Mouse (Mus musculus) T-cell, adult 2 months (primary cell): ENCODE measurements at regions not wholly inside any gene's neighbourhood (a gene's known extent, or its start where the extent isn't known, plus 50 kb on each side); places are given as distances from the start of the nearest gene placed in this dataset.
"Not testable (repeated sequence)": the region's sequence is repeated elsewhere in the genome, so short reads cannot be mapped to it uniquely, and the experiment has no call there.

Source experiments
- DNase-seq: peaks from one replicate; pipeline ENCODE4 v3.0.0; 2022; ENCODE audit warnings: low spot score

- DNase-seq = no peak
Measured at GRCm38 (mm10) chr5:132959901-132960300, 416.8 kb upstream of the Auts2 start.

- DNase-seq = no peak
Measured at GRCm38 (mm10) chr5:132956184-132956583, 413.0 kb upstream of the Auts2 start.

GRCm38 (mm10) chr5:132955051-132955450 is 411.9 kb upstream of the Auts2 start:
- no peak for DNase-seq

- no peak for DNase-seq
Measured at GRCm38 (mm10) chr5:132933439-132933980, 390.4 kb upstream of the Auts2 start.

GRCm38 (mm10) chr5:132929955-132930354 is 386.8 kb upstream of the Auts2 start:
- DNase-seq = not testable (repeated sequence)

GRCm38 (mm10) chr5:132923365-132923764 is 380.2 kb upstream of the Auts2 start:
- DNase-seq = no peak

GRCm38 (mm10) chr5:132909056-132909455 is 365.9 kb upstream of the Auts2 start:
- DNase-seq = no peak

- no peak for DNase-seq
Measured at GRCm38 (mm10) chr5:132908220-132908619, 365.1 kb upstream of the Auts2 start.

- DNase-seq = no peak
Measured at GRCm38 (mm10) chr5:132892591-132892990, 349.4 kb upstream of the Auts2 start.

- no peak for DNase-seq
Measured at GRCm38 (mm10) chr5:132884130-132884529, 341.0 kb upstream of the Auts2 start.

- DNase-seq = no peak
Measured at GRCm38 (mm10) chr5:132882291-132882690, 339.1 kb upstream of the Auts2 start.

GRCm38 (mm10) chr5:132881170-132881569 is 338.0 kb upstream of the Auts2 start:
- DNase-seq = no peak

GRCm38 (mm10) chr5:132876336-132876840 is 333.2 kb upstream of the Auts2 start:
- DNase-seq = no peak

GRCm38 (mm10) chr5:132858846-132859510 is 315.8 kb upstream of the Auts2 start:
- no peak for DNase-seq

GRCm38 (mm10) chr5:132855619-132856510 is 312.7 kb upstream of the Auts2 start:
- DNase-seq = no peak

- DNase-seq = no peak
Measured at GRCm38 (mm10) chr5:132850770-132851169, 307.6 kb upstream of the Auts2 start.

- no peak for DNase-seq
Measured at GRCm38 (mm10) chr5:132848086-132848485, 304.9 kb upstream of the Auts2 start.

- DNase-seq = no peak
Measured at GRCm38 (mm10) chr5:132843284-132843683, 300.1 kb upstream of the Auts2 start.

- DNase-seq = no peak
Measured at GRCm38 (mm10) chr5:132841794-132842193, 298.6 kb upstream of the Auts2 start.

GRCm38 (mm10) chr5:132837420-132837819 is 294.3 kb upstream of the Auts2 start:
- DNase-seq = no peak

- no peak for DNase-seq
Measured at GRCm38 (mm10) chr5:132828993-132829392, 285.8 kb upstream of the Auts2 start.

GRCm38 (mm10) chr5:132827555-132828333 is 284.6 kb upstream of the Auts2 start:
- no peak for DNase-seq
